Mouse (Mus musculus): ENCODE results near the gene Etv2. TPM values are rescaled to one million over a fixed set of nuclear protein-coding genes. Genes with fewer than 3 reads are reported as not detected.

Gene Etv2
- polyA plus RNA-seq (2016; fragmentation: Nextera tagmentation; extraction: Ambion mirVana), result not detected in 2 replicates

GRCm38 (mm10) chr7:30635752-30636151 is at the start of gene Etv2:
TSS of gene Etv2 (minus strand) at chr7:30635852.
- Histone ChIP-seq H3K36me3 (peaks cover 8% of the 10 kb centered on the region), H3K9me3 (no peaks in the 10 kb centered on the region), H3K4me3 (peak within 1 kb of the TSS; percentile 2; the same call in 1 of the 2 replicates), H3K4me2 (replicated peaks) (peak within 1 kb of the TSS; percentile 29), H3K27me3 (peaks cover 55% of the 10 kb centered on the region), H3K27ac (no peak within 1 kb of the TSS), H3K9ac (no peak within 1 kb of the TSS), H3K4me1 (0 out of 2 replicates have a peak, but pooled peaks cover 11% of the 10 kb centered on the region)
- ATAC-seq (ENCODE audit: insufficient number of reproducible peaks, insufficient read depth, low FRiP score, low TSS enrichment), result no peak
- WGBS, result 3% methylated on average over 5 of the region's 5 CpGs

- Histone ChIP-seq H3K36me3 (no peaks in the 10 kb centered on the region), H3K27me3 (peaks cover 20% of the 10 kb centered on the region), H3K9ac (no peak overlapping the region), H3K4me2 (replicated peaks) (no peak overlapping the region), H3K27ac (no peak overlapping the region), H3K9me3 (no peaks in the 10 kb centered on the region), H3K4me1 (no peaks in the 10 kb centered on the region), H3K4me3 (no peak overlapping the region)
- WGBS, result 73% methylated on average over 2 of the region's 2 CpGs
- no peak for ATAC-seq (ENCODE audit: insufficient number of reproducible peaks, insufficient read depth, low FRiP score, low TSS enrichment)
Measured at GRCm38 (mm10) chr7:30683425-30683824, 47.8 kb upstream of the Etv2 start.

- Histone ChIP-seq H3K27me3 (peaks cover 6% of the 10 kb centered on the region), H3K4me2 (replicated peaks) (no peak overlapping the region), H3K4me3 (no peak overlapping the region), H3K36me3 (no peaks in the 10 kb centered on the region), H3K27ac (no peak overlapping the region), H3K4me1 (no peaks in the 10 kb centered on the region), H3K9me3 (no peaks in the 10 kb centered on the region), H3K9ac (no peak overlapping the region)
- 60% methylated on average over 5 of the region's 5 CpGs for WGBS
- no peak for ATAC-seq (ENCODE audit: insufficient number of reproducible peaks, insufficient read depth, low FRiP score, low TSS enrichment)
Measured at GRCm38 (mm10) chr7:30681897-30682296, 46.2 kb upstream of the Etv2 start.

- no peak for ATAC-seq (ENCODE audit: insufficient number of reproducible peaks, insufficient read depth, low FRiP score, low TSS enrichment)
- no peak overlapping the region for H3K27ac ChIP-seq
- H3K36me3 ChIP-seq, result no peaks in the 10 kb centered on the region
- H3K27me3 ChIP-seq, result no peaks in the 10 kb centered on the region
- H3K4me2 ChIP-seq (replicated peaks), result no peak overlapping the region
- H3K4me1 ChIP-seq, result no peaks in the 10 kb centered on the region
- no peak overlapping the region for H3K4me3 ChIP-seq
- WGBS, result 67% methylated on average over 5 of the region's 5 CpGs
- H3K9ac ChIP-seq, result no peak overlapping the region
- no peaks in the 10 kb centered on the region for H3K9me3 ChIP-seq
Measured at GRCm38 (mm10) chr7:30678263-30678975, 42.8 kb upstream of the Etv2 start.

- Histone ChIP-seq H3K27me3 (0 out of 2 replicates have a peak, but pooled peaks cover 3% of the 10 kb centered on the region), H3K4me1 (no peaks in the 10 kb centered on the region), H3K27ac (no peak within 1 kb of the TSS), H3K9me3 (no peaks in the 10 kb centered on the region), H3K36me3 (no peaks in the 10 kb centered on the region), H3K4me3 (no peak within 1 kb of the TSS), H3K4me2 (replicated peaks) (no peak within 1 kb of the TSS), H3K9ac (no peak within 1 kb of the TSS)
- 74% methylated on average over 9 of the region's 9 CpGs for WGBS
- ATAC-seq (ENCODE audit: insufficient number of reproducible peaks, insufficient read depth, low FRiP score, low TSS enrichment), result no peak
Measured at GRCm38 (mm10) chr7:30671480-30671879, 35.8 kb upstream of the Etv2 start, which contains the start of gene Pmis2. TSS of gene Pmis2 (minus strand) at chr7:30671605.

- Histone ChIP-seq H3K27ac (no peak overlapping the region), H3K4me1 (0 out of 2 replicates have a peak, but pooled peaks cover 5% of the 10 kb centered on the region), H3K4me3 (no peak overlapping the region), H3K27me3 (0 out of 2 replicates have a peak, but pooled peaks cover 3% of the 10 kb centered on the region), H3K36me3 (no peaks in the 10 kb centered on the region), H3K9ac (no peak overlapping the region), H3K4me2 (replicated peaks) (no peak overlapping the region), H3K9me3 (no peaks in the 10 kb centered on the region)
- 41% methylated on average over 3 of the region's 3 CpGs for WGBS
- no peak for ATAC-seq (ENCODE audit: insufficient number of reproducible peaks, insufficient read depth, low FRiP score, low TSS enrichment)
Measured at GRCm38 (mm10) chr7:30669229-30669628, 33.6 kb upstream of the Etv2 start.

- peak overlapping the region; percentile 66 for H3K9ac ChIP-seq
- no peak overlapping the region for H3K27ac ChIP-seq
- ATAC-seq (ENCODE audit: insufficient number of reproducible peaks, insufficient read depth, low FRiP score, low TSS enrichment), result no peak; the same call in 1 of the 2 replicates
- 7% methylated on average over 11 of the region's 11 CpGs for WGBS
- 0 out of 2 replicates have a peak, but pooled peaks cover 6% of the 10 kb centered on the region for H3K4me1 ChIP-seq
- 0 out of 2 replicates have a peak, but pooled peaks cover 3% of the 10 kb centered on the region for H3K27me3 ChIP-seq
- H3K9me3 ChIP-seq, result no peaks in the 10 kb centered on the region
- peaks cover 14% of the 10 kb centered on the region for H3K36me3 ChIP-seq
- H3K4me2 ChIP-seq (replicated peaks), result peak overlapping the region; percentile 83
- peak overlapping the region; percentile 68 for H3K4me3 ChIP-seq
Measured at GRCm38 (mm10) chr7:30665321-30665720, 29.7 kb upstream of the Etv2 start.

- Histone ChIP-seq H3K36me3 (peaks cover 21% of the 10 kb centered on the region), H3K4me3 (peak within 1 kb of the TSS; percentile 68), H3K4me2 (replicated peaks) (peak within 1 kb of the TSS; percentile 83), H3K9ac (peak within 1 kb of the TSS; percentile 66), H3K27me3 (0 out of 2 replicates have a peak, but pooled peaks cover 3% of the 10 kb centered on the region), H3K4me1 (0 out of 2 replicates have a peak, but pooled peaks cover 6% of the 10 kb centered on the region), H3K27ac (no peak within 1 kb of the TSS), H3K9me3 (no peaks in the 10 kb centered on the region)
- peak; percentile 87 for ATAC-seq (ENCODE audit: insufficient number of reproducible peaks, insufficient read depth, low FRiP score, low TSS enrichment)
- 1% methylated on average over 34 of the region's 34 CpGs for WGBS
Measured at GRCm38 (mm10) chr7:30664529-30665200, 29.0 kb upstream of the Etv2 start, which contains the start of gene Haus5. TSS of gene Haus5 (minus strand) at chr7:30664994.

GRCm38 (mm10) chr7:30649591-30650540 is 14.2 kb upstream of the Etv2 start, which contains the start of gene Rbm42:
TSS of gene Rbm42 (minus strand) at chr7:30650317.
- Histone ChIP-seq H3K4me1 (peaks cover 3% of the 10 kb centered on the region; the same call in 1 of the 2 replicates), H3K27me3 (no peaks in the 10 kb centered on the region), H3K4me3 (peak within 1 kb of the TSS; percentile 88), H3K4me2 (replicated peaks) (peak within 1 kb of the TSS; percentile 92), H3K36me3 (peaks cover 61% of the 10 kb centered on the region), H3K9ac (peak within 1 kb of the TSS; percentile 92), H3K27ac (peak within 1 kb of the TSS; percentile 46; the same call in 1 of the 2 replicates), H3K9me3 (no peaks in the 10 kb centered on the region)
- peak; percentile 98 for ATAC-seq (ENCODE audit: insufficient number of reproducible peaks, insufficient read depth, low FRiP score, low TSS enrichment)
- WGBS, result 1% methylated on average over 59 of the region's 59 CpGs

GRCm38 (mm10) chr7:30639083-30639482 is 3.4 kb upstream of the Etv2 start:
- Histone ChIP-seq H3K4me1 (0 out of 2 replicates have a peak, but pooled peaks cover 11% of the 10 kb centered on the region), H3K27me3 (peaks cover 26% of the 10 kb centered on the region), H3K4me2 (replicated peaks) (no peak overlapping the region), H3K9ac (no peak overlapping the region), H3K36me3 (peaks cover 40% of the 10 kb centered on the region), H3K4me3 (no peak overlapping the region), H3K9me3 (no peaks in the 10 kb centered on the region), H3K27ac (no peak overlapping the region)
- no peak for ATAC-seq (ENCODE audit: insufficient number of reproducible peaks, insufficient read depth, low FRiP score, low TSS enrichment)
- WGBS, result 14% methylated on average over 4 of the region's 4 CpGs

GRCm38 (mm10) chr7:30636395-30636794 is 743 bp upstream of the Etv2 start:
- WGBS, result 25% methylated on average over 11 of the region's 11 CpGs
- ATAC-seq (ENCODE audit: insufficient number of reproducible peaks, insufficient read depth, low FRiP score, low TSS enrichment), result no peak
- Histone ChIP-seq H3K4me2 (replicated peaks) (no peak overlapping the region), H3K27ac (no peak overlapping the region), H3K4me1 (0 out of 2 replicates have a peak, but pooled peaks cover 11% of the 10 kb centered on the region), H3K27me3 (peaks cover 52% of the 10 kb centered on the region), H3K9ac (no peak overlapping the region), H3K36me3 (peaks cover 14% of the 10 kb centered on the region), H3K4me3 (no peak overlapping the region), H3K9me3 (no peaks in the 10 kb centered on the region)
